Mouse (Mus musculus) frontal cortex, postnatal 14 days (tissue): ENCODE data around the gene Bmp3.

Source experiments
- DNase-seq, 2 experiments: peaks; one replicate each; pipeline ENCODE4 v3.0.0; 2022; ENCODE audit warnings: low spot score in 2 of 2

Gene Bmp3

GRCm38 (mm10) chr5:98902339-98902738, 48.1 kb downstream of the Bmp3 start:
- DNase-seq: no peak

GRCm38 (mm10) chr5:98918716-98919115, 64.5 kb downstream of the Bmp3 start:
- no peak for DNase-seq

GRCm38 (mm10) chr5:98921608-98922007, 67.4 kb downstream of the Bmp3 start:
- DNase-seq: no peak

GRCm38 (mm10) chr5:98922921-98923320, 68.7 kb downstream of the Bmp3 start:
- DNase-seq: no peak
